Mouse (Mus musculus): ENCODE data around the gene Vasp.

GRCm38 (mm10) chr7:19265928-19266822 lies 5.4 kb downstream of the Vasp start:
- TF ChIP-seq GATA1 (IDR thresholded peaks at IDR 0.05; ENCODE audit: borderline replicate concordance, low read length) (no peak), FLI1 (IDR thresholded peaks at IDR 0.05; ENCODE audit: low read length) (no peak)

Data from megakaryocyte, embryonic 14.5 days (primary cell).